Mouse (Mus musculus): ENCODE results near the gene Grb10.

GRCm38 (mm10) chr11:12035324-12035723 is 3.2 kb downstream of the Grb10 start:
- TF ChIP-seq CTCF (IDR thresholded peaks at IDR 0.05; ENCODE audit: extremely low read depth, insufficient read depth, low read length): no peak
- TF ChIP-seq POLR2A (IDR thresholded peaks at IDR 0.05; ENCODE audit: extremely low read depth, insufficient read depth, low read length): no peak

Measured in cortical plate, adult 2 months (tissue).